Mouse (Mus musculus): Measurements from ENCODE around the gene Mtx1.

DNA sequence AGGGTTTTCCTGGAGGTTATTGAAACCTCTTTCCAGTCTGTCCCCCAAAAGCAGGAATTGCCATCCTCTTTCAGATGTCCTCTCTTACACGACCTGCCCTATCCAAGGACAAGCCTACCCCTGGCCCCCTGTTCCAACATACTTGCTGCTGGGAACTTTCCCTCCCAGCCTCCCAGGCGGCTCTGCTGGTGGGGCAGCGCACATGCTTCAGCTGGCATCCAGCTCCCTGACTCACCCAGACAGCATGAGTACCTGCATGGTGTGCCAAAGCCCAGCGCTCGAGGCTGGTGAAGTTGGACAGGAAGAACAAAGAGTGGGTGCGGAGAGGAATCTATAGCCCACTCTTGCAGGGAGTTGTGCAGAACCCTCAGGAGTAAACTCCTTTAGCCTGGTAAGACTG lies 44.0 kb upstream of the Mtx1 start:
- no peak for TF ChIP-seq POLR2A (IDR thresholded peaks at IDR 0.05; ENCODE audit: control insufficient read depth, extremely low read depth, insufficient read depth, low read length, poor library complexity)
- no peak for TF ChIP-seq CTCF (IDR thresholded peaks at IDR 0.05; ENCODE audit: borderline replicate concordance, control insufficient read depth, extremely low read depth, insufficient read depth, low read length, poor library complexity)

All from thymus, adult 2 months (tissue).